Mouse (Mus musculus) myocyte (in vitro differentiated cells): ENCODE data around the gene Nfatc2. TPM values are rescaled to one million over a fixed set of nuclear protein-coding genes. Genes with fewer than 3 reads are reported as not detected.

ENCODE experiments used
- H3K27me3 ChIP-seq: one replicate; pipeline ENCODE4 v1.6.1; 2011; ENCODE audit not compliant: control insufficient read depth, insufficient read depth, insufficient read length
- H3K36me3 ChIP-seq: one replicate; pipeline ENCODE4 v1.6.1; 2011; ENCODE audit not compliant: control insufficient read depth, insufficient read depth
- H3K4me2 ChIP-seq: one replicate; pipeline ENCODE4 v1.6.1; 2011; ENCODE audit warnings: low read depth, control low read depth
- H3K4me3 ChIP-seq: one replicate; pipeline ENCODE4 v1.5.1; 2011; ENCODE audit warnings: mild to moderate bottlenecking, control low read depth, moderate library complexity
- H3K79me2 ChIP-seq: one replicate; pipeline ENCODE4 v1.6.1; 2011; ENCODE audit not compliant: control insufficient read depth, insufficient read depth
- H3ac ChIP-seq: one replicate; pipeline ENCODE4 v1.6.1; 2011; ENCODE audit not compliant: control insufficient read depth, insufficient read length
- CEBPB ChIP-seq: IDR thresholded peaks from 2 replicates; pipeline ENCODE4 v1.6.1; 2011; ENCODE audit warnings: mild to moderate bottlenecking, moderate library complexity; ENCODE audit not compliant: poor library complexity, insufficient read depth, severe bottlenecking
- E2F4 ChIP-seq: IDR thresholded peaks from one replicate; pipeline ENCODE4 v1.6.1; 2011; ENCODE audit warnings: mild to moderate bottlenecking, control low read depth, moderate library complexity; ENCODE audit not compliant: insufficient read depth
- MAX ChIP-seq: IDR thresholded peaks from one replicate; pipeline ENCODE4 v1.6.1; 2011; ENCODE audit warnings: low read depth, mild to moderate bottlenecking, control low read depth
- MYOD1 ChIP-seq, 3 experiments: IDR thresholded peaks; one replicate each; pipeline ENCODE4 v1.6.1; 2011; ENCODE audit warnings: control low read depth in 2 of 3, low read depth in 2 of 3, mild to moderate bottlenecking in 2 of 3, moderate library complexity in 1 of 3; ENCODE audit not compliant: insufficient read length in 2 of 3, control insufficient read depth in 1 of 3
- MYOG ChIP-seq, 3 experiments: IDR thresholded peaks; one replicate each; pipeline ENCODE4 v1.6.1; 2011; ENCODE audit warnings: control low read depth in 2 of 3, low read depth in 2 of 3, mild to moderate bottlenecking in 2 of 3; ENCODE audit not compliant: insufficient read length in 2 of 3, control insufficient read depth in 1 of 3, insufficient read depth in 1 of 3
- POLR2A ChIP-seq: IDR thresholded peaks from one replicate; pipeline ENCODE4 v1.6.1; 2011; ENCODE audit warnings: low read depth, mild to moderate bottlenecking, control low read depth, moderate library complexity; ENCODE audit not compliant: insufficient read length
- POLR2AphosphoS2 ChIP-seq: IDR thresholded peaks from one replicate; pipeline ENCODE4 v1.6.1; 2011; ENCODE audit warnings: low read depth, control low read depth; ENCODE audit not compliant: insufficient read length
- REST ChIP-seq: IDR thresholded peaks from one replicate; pipeline ENCODE4 v1.6.1; 2011; ENCODE audit warnings: mild to moderate bottlenecking, control low read depth, moderate library complexity; ENCODE audit not compliant: insufficient read depth, insufficient read length
- SRF ChIP-seq: IDR thresholded peaks from one replicate; pipeline ENCODE4 v1.6.1; 2011; ENCODE audit warnings: low read depth; ENCODE audit not compliant: control insufficient read depth, insufficient read length
- TCF12 ChIP-seq: IDR thresholded peaks from one replicate; pipeline ENCODE4 v1.6.1; 2011; ENCODE audit warnings: mild to moderate bottlenecking, control low read depth; ENCODE audit not compliant: poor library complexity, insufficient read depth, severe bottlenecking
- TCF3 ChIP-seq: IDR thresholded peaks from one replicate; pipeline ENCODE4 v1.6.1; 2011; ENCODE audit warnings: low read depth, control low read depth; ENCODE audit not compliant: insufficient read length
- USF1 ChIP-seq: IDR thresholded peaks from one replicate; pipeline ENCODE4 v1.6.1; 2011; ENCODE audit warnings: low read depth, mild to moderate bottlenecking, control low read depth, moderate library complexity
- polyA plus RNA-seq: library from polyadenylated mRNA; unstranded; fragments of >200 nt; fragmentation: generic; extraction: Trizol; gene quantifications from one replicate; pipeline ENCODE4 v1.2.1, GENCODE M21; 2012; ENCODE audit warnings: missing spikeins

The Nfatc2 gene
- polyA plus RNA-seq, 1 experiment = 0.55 TPM

DNA sequence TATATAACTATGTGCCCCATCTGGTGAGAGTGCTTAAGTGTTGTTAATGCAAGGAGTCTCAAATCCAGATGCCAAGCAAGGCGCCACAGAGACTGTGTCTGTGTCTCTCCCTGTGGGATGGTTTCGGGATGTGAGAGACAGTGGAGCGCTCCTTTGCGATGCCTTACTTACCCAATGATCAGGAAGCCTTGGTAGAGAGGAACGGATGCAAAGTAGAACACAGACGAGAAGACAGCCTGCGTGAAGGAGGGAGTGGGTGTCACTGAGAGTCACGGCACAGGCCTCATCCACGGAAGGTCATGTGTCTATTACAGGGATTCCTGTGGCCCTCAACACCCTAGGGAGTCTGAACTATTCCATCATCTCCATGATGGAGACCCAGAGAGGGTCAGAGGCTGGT is 39.0 kb upstream of the Nfatc2 start:
- H3K4me2 ChIP-seq = no peak overlapping the region
- H3K79me2 ChIP-seq = no peaks in the 10 kb centered on the region
- H3K4me3 ChIP-seq = no peak overlapping the region
- H3ac ChIP-seq = no peak overlapping the region
- no peak for TF ChIP-seq REST
- TF ChIP-seq CEBPB = no peak
- no peak for TF ChIP-seq MYOD1 (IDR thresholded peaks at IDR 0.05; ENCODE audit: control insufficient read depth in 1 of 3, insufficient read length in 2 of 3, low read depth in 2 of 3)
- TF ChIP-seq TCF3 = no peak
- TF ChIP-seq POLR2A = no peak
- no peak for TF ChIP-seq USF1
- TF ChIP-seq MYOG (IDR thresholded peaks at IDR 0.05; ENCODE audit: control insufficient read depth in 1 of 3, insufficient read depth in 1 of 3, insufficient read length in 2 of 3, low read depth in 2 of 3) = no peak
- TF ChIP-seq POLR2AphosphoS2 = no peak
- no peak for TF ChIP-seq E2F4
- no peak for TF ChIP-seq TCF12
- TF ChIP-seq SRF = no peak
- H3K36me3 ChIP-seq = no peaks in the 10 kb centered on the region
- peaks cover 28% of the 10 kb centered on the region for H3K27me3 ChIP-seq

- H3K79me2 ChIP-seq = no peaks in the 10 kb centered on the region
- no peak overlapping the region for H3ac ChIP-seq
- H3K4me3 ChIP-seq = no peak overlapping the region
- H3K27me3 ChIP-seq = peaks cover 26% of the 10 kb centered on the region
- no peak for TF ChIP-seq REST
- TF ChIP-seq MAX = no peak
- no peak for TF ChIP-seq POLR2AphosphoS2
- TF ChIP-seq CEBPB = no peak
- no peak for TF ChIP-seq SRF
- TF ChIP-seq MYOD1 (IDR thresholded peaks at IDR 0.05; ENCODE audit: control insufficient read depth in 1 of 3, insufficient read length in 2 of 3, low read depth in 2 of 3) = no peak
- TF ChIP-seq USF1 = no peak
- no peak for TF ChIP-seq MYOG (IDR thresholded peaks at IDR 0.05; ENCODE audit: control insufficient read depth in 1 of 3, insufficient read depth in 1 of 3, insufficient read length in 2 of 3, low read depth in 2 of 3)
- TF ChIP-seq TCF12 = no peak
- no peak for TF ChIP-seq POLR2A
- no peak for TF ChIP-seq E2F4
- no peak for TF ChIP-seq TCF3
- no peak overlapping the region for H3K4me2 ChIP-seq
- no peaks in the 10 kb centered on the region for H3K36me3 ChIP-seq
Observed at GRCm38 (mm10) chr2:168634881-168635280, 33.4 kb upstream of the Nfatc2 start.

DNA sequence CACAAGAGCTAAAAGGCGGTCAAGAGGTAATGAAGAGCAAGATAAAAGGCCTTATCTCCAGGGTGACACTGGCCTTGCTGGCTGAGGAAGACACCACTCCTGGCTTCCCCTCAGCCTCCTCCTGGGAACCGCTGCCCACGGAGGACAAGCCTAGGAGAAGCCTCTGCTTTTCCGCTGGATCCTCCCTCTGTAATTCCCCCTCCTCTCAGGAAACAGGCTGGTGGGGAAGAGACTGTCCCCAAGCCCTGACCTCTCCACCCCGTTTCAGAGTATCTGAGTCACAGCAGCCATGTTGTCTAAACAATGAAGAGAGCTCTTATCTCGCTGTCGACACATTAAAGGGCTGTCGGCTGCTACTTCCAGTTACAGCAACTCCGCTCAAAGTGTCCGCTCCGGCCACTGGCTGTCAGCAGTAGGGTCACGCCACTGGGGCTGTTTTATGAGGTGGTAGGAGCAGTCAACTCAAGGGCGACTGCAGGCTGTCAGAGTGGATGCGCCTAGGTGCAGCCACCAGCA is 31.9 kb upstream of the Nfatc2 start:
- no peak overlapping the region for H3K4me3 ChIP-seq
- TF ChIP-seq POLR2A = no peak
- no peak for TF ChIP-seq MAX
- no peak for TF ChIP-seq POLR2AphosphoS2
- no peak for TF ChIP-seq SRF
- TF ChIP-seq MYOD1 (IDR thresholded peaks at IDR 0.05; ENCODE audit: control insufficient read depth in 1 of 3, insufficient read length in 2 of 3, low read depth in 2 of 3) = no peak
- TF ChIP-seq TCF3 = no peak
- no peak for TF ChIP-seq E2F4
- TF ChIP-seq REST = no peak
- no peak for TF ChIP-seq CEBPB
- TF ChIP-seq MYOG (IDR thresholded peaks at IDR 0.05; ENCODE audit: control insufficient read depth in 1 of 3, insufficient read depth in 1 of 3, insufficient read length in 2 of 3, low read depth in 2 of 3) = no peak
- TF ChIP-seq TCF12 = no peak
- TF ChIP-seq USF1 = no peak
- no peaks in the 10 kb centered on the region for H3K79me2 ChIP-seq
- H3ac ChIP-seq = no peak overlapping the region
- H3K27me3 ChIP-seq = peaks cover 26% of the 10 kb centered on the region
- H3K36me3 ChIP-seq = no peaks in the 10 kb centered on the region
- no peak overlapping the region for H3K4me2 ChIP-seq

GRCm38 (mm10) chr2:168632543-168632942 is 31.1 kb upstream of the Nfatc2 start:
- no peak overlapping the region for H3K4me2 ChIP-seq

DNA sequence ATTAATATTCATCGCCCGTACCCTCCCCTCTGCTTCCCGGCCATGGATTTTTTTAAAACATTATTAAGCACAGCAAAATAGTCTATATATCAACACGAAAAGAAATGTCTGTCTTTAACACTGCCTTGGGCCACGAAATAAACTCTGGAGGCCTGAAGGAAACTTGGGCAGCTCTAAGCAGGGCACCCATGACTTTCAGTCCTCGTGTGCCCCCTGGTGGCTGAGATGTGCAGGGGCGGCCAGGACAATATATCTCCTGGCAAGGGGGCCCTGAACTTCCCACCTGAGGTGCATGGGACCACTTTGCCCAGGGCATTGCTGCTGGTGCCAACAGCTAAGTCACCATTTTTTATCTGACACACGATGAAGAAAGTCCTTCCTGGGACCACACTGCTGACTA is 27.3 kb upstream of the Nfatc2 start:
- no peak for TF ChIP-seq TCF12
- H3K79me2 ChIP-seq = no peaks in the 10 kb centered on the region
- no peaks in the 10 kb centered on the region for H3K27me3 ChIP-seq
- H3K36me3 ChIP-seq = no peaks in the 10 kb centered on the region
- peak overlapping the region; percentile 46 for H3K4me2 ChIP-seq
- H3K4me3 ChIP-seq = no peak overlapping the region
- no peak overlapping the region for H3ac ChIP-seq

More at GRCm38 (mm10) chr2:168632543-168632942, 31.1 kb upstream of the Nfatc2 start:
- H3K27me3 ChIP-seq = peaks cover 21% of the 10 kb centered on the region
- no peak overlapping the region for H3K4me3 ChIP-seq
- no peaks in the 10 kb centered on the region for H3K79me2 ChIP-seq
- H3K36me3 ChIP-seq = no peaks in the 10 kb centered on the region
- H3ac ChIP-seq = no peak overlapping the region
- TF ChIP-seq TCF3 (no peak), MAX (no peak), TCF12 (no peak), CEBPB (no peak), SRF (no peak), POLR2A (no peak), POLR2AphosphoS2 (no peak), MYOG (IDR thresholded peaks at IDR 0.05; ENCODE audit: control insufficient read depth in 1 of 3, insufficient read depth in 1 of 3, insufficient read length in 2 of 3, low read depth in 2 of 3) (no peak)
